Mouse (Mus musculus) stomach, embryonic 14.5 days (tissue): Measurements from ENCODE around the gene Cpt2. TPM values are rescaled to one million over a fixed set of nuclear protein-coding genes. Genes with fewer than 3 reads are reported as not detected.

Experiments used
- ATAC-seq: fragments of 200-750 bp; cut with Nextera tagmentation; 2 replicates; pipeline ENCODE4 v1.8.0; 2017; ENCODE audit warnings: low read depth, moderate TSS enrichment; ENCODE audit not compliant: insufficient number of reproducible peaks, insufficient read depth, low FRiP score
- H3K27ac ChIP-seq: fragments of 300-500 bp; sonication (generic); 2 replicates; pipeline ENCODE4 v1.5.1; 2014; ENCODE audit warnings: mild to moderate bottlenecking, low read length, moderate library complexity, mixed read lengths
- H3K27me3 ChIP-seq: fragments of 300-500 bp; sonication (generic); 2 replicates; pipeline ENCODE4 v1.6.1; 2014; ENCODE audit warnings: low read length, control low read depth, mixed read lengths; ENCODE audit not compliant: control insufficient read depth, insufficient read depth
- H3K36me3 ChIP-seq: fragments of 300-500 bp; sonication (generic); 2 replicates; pipeline ENCODE4 v1.6.1; 2014; ENCODE audit warnings: mild to moderate bottlenecking, control low read depth, low read length, moderate library complexity, mixed read lengths; ENCODE audit not compliant: control insufficient read depth, insufficient read depth
- H3K4me1 ChIP-seq: fragments of 300-500 bp; sonication (generic); 2 replicates; pipeline ENCODE4 v1.6.1; 2014; ENCODE audit warnings: low read length, control low read depth, mixed read lengths; ENCODE audit not compliant: control insufficient read depth, insufficient read depth
- H3K4me2 ChIP-seq: fragments of 300-500 bp; sonication (generic); replicated peaks from 2 replicates; pipeline ENCODE4 v1.6.1; 2014; ENCODE audit warnings: low read depth, low read length, control low read depth
- H3K4me3 ChIP-seq: fragments of 300-500 bp; sonication (generic); 2 replicates; pipeline ENCODE4 v1.5.1; 2014; ENCODE audit warnings: low read depth, low read length, control low read depth
- H3K9ac ChIP-seq: fragments of 300-500 bp; sonication (generic); replicated peaks from 2 replicates; pipeline ENCODE4 v1.6.1; 2014; ENCODE audit warnings: low read depth, mild to moderate bottlenecking, control low read depth, low read length, moderate library complexity, mixed read lengths
- H3K9me3 ChIP-seq: fragments of 300-500 bp; sonication (generic); 2 replicates; pipeline ENCODE4 v1.6.1; 2016; ENCODE audit warnings: low read depth, low read length, control low read depth; ENCODE audit not compliant: control insufficient read depth
- WGBS: fragments of 180-500 bp; shearing (Covaris S2); extraction: QIAGEN DNeasy Blood & Tissue Kit; methylation state at CpG from one replicate; pipeline ENCODE4 v1.1.7; 2014; 5-methylcytosine and 5-hydroxymethylcytosine counted together
- polyA plus RNA-seq: library from polyadenylated mRNA; unstranded; fragments of >200 nt; fragmentation: Nextera tagmentation; extraction: Ambion mirVana; gene quantifications from 2 replicates; pipeline ENCODE4 v1.2.1, GENCODE M21; 2014

The Cpt2 gene
- polyA plus RNA-seq, 1 experiment from 2014 or later: 44.2 TPM

DNA sequence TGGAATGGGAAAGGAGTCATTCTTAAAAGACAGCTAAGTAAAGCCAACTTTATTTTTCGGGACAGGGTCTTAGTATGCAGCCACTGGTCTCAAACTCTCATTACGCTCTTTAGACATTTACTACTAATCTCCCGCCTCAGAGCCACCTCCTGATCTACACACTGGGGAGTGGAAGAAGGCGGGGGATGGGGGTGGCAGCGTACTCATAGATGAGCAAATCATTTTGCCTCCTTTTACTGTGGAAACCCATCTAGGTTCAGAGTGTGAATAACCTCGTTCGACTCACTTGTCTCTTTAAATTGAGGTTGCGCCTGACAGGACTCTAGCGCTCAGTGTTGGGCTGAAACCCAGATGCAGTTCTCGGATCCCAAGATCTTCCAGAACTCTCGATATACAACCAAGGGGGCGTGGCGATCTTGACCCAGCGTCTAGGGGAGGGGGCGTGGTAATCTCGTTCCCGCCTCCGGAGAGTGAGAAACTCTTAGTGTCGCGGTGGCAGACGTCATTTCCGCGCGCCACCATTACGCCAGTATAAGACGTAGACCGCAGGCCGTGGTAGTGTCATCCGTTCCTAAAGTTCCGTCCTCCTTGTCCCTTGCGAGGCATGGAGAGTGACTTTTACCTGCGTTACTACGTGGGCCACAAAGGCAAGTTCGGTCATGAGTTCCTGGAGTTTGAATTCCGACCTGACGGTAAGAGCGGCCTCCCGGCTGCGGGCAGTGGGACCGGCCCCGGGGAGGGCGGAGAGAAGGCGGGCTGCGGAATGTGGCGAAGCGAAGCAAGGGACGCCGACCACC is 44.0 kb downstream of the Cpt2 start, which contains the start of gene Magoh:
Gene Magoh, plus strand, starts transcription at position 502 of the 797 bp plus-strand sequence.
- H3K36me3 ChIP-seq: peaks cover 28% of the 10 kb centered on the region
- H3K4me2 ChIP-seq: peak within 1 kb of the TSS; percentile 90
- H3K9ac ChIP-seq: peak within 1 kb of the TSS; percentile 64
- H3K9me3 ChIP-seq: no peaks in the 10 kb centered on the region
- H3K4me1 ChIP-seq: peaks cover 10% of the 10 kb centered on the region; the same call in 1 of the 2 replicates
- 3% methylated on average over 48 of the region's 48 CpGs for WGBS
- H3K27me3 ChIP-seq: no peaks in the 10 kb centered on the region
- H3K4me3 ChIP-seq: peak within 1 kb of the TSS; percentile 84
- peak; percentile 95 for ATAC-seq
- H3K27ac ChIP-seq: peak within 1 kb of the TSS; percentile 68

DNA sequence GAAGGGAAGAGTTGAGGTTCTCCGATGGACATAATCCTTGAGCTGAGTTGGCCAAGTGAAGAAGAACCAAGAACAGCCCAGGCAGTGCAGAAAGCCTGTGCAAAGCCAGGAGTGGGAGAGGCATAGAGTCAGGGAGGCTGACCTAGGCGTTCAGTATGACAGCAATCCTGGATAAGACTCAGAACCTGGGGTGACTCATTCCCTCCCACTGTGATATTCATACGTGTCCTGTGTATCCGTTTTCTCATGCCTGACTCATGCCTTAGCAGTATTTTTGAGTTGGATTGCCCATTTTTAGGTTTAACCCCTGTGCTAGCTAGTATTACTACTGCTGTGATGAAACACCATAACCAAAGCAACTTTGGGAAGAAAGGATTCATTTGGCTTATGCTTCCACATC is 58.5 kb downstream of the Cpt2 start:
- no peak overlapping the region for H3K27ac ChIP-seq
- H3K9ac ChIP-seq: no peak overlapping the region
- no peak overlapping the region for H3K4me3 ChIP-seq
- no peaks in the 10 kb centered on the region for H3K36me3 ChIP-seq
- H3K9me3 ChIP-seq: no peaks in the 10 kb centered on the region
- no peak for ATAC-seq
- H3K27me3 ChIP-seq: no peaks in the 10 kb centered on the region
- 81% methylated on average over 4 of the region's 4 CpGs for WGBS
- H3K4me2 ChIP-seq: no peak overlapping the region
- no peaks in the 10 kb centered on the region for H3K4me1 ChIP-seq

DNA sequence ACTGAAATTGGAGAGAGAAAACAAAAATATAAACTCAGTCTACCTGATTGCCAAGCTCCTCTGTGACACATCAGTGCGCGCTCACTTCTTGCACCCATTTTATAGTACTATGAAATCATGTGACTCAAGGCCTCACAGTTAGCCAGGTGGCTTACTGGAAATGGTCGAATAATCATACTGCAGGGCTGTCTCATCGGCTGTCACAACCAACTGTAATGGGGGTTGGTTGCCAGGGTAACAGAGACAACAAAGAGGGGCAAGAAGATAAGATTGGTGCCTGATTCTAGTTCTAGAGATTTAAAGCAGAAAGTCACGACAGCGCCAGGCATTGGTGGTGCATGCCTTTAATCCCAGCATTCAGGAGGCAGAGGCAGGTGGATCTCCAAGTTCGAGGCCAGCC is 64.4 kb downstream of the Cpt2 start:
- Histone ChIP-seq H3K9me3 (no peaks in the 10 kb centered on the region), H3K36me3 (no peaks in the 10 kb centered on the region), H3K27ac (no peak overlapping the region), H3K9ac (no peak overlapping the region), H3K4me1 (no peaks in the 10 kb centered on the region), H3K4me3 (no peak overlapping the region), H3K4me2 (no peak overlapping the region), H3K27me3 (no peaks in the 10 kb centered on the region)
- ATAC-seq: no peak
- 90% methylated on average over 7 of the region's 7 CpGs for WGBS

DNA sequence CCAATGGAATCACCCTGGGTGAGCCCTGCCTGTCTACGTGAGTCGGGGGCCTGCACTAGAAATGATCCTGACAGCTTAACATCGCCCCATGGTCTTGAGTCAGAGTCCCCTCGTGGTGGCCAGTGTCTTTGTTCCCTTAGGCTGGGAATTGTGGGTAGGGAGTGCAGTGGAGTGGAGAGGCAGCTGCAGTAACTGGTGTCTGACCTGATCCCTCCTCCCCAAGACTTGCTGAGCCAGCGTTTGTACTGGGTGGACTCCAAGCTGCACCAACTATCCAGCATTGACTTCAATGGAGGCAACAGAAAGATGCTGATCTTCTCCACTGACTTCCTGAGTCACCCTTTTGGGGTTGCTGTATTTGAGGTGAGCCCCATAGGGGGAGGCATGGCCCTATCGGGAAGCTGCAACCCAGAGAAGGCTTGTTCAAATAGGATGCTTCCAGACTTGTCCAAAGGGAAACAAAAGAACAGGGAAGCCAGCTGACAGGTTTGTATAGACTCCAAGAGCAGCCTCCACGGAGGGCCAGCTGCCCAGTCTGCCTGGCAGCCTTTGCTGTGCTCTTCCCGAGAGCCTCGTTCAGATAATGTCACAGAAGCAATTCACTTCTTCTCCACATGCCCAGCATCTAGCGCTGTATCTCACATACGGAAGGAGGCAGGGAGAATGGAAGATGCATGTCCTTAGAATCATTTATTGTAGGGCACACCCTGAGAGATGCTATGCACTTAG is 66.3 kb downstream of the Cpt2 start:
- H3K27ac ChIP-seq: no peak overlapping the region
- H3K4me2 ChIP-seq: no peak overlapping the region
- 72% methylated on average over 11 of the region's 11 CpGs for WGBS
- no peak overlapping the region for H3K9ac ChIP-seq
- H3K27me3 ChIP-seq: no peaks in the 10 kb centered on the region
- H3K9me3 ChIP-seq: no peaks in the 10 kb centered on the region
- no peak for ATAC-seq
- no peaks in the 10 kb centered on the region for H3K4me1 ChIP-seq
- H3K36me3 ChIP-seq: no peaks in the 10 kb centered on the region
- no peak overlapping the region for H3K4me3 ChIP-seq

Other genes with a start within 250 kb of the Cpt2 start
- not detected in 2 replicates for gene Dmrtb1, start 239.4 kb downstream of the Cpt2 start, polyA plus RNA-seq
- gene Lrp8, start 121.3 kb downstream of the Cpt2 start, polyA plus RNA-seq: 1.6 and 1.7 TPM in 2 replicates
- gene Magoh, start 43.9 kb downstream of the Cpt2 start, polyA plus RNA-seq: 194 and 195 TPM in 2 replicates
- 147 and 148 TPM in 2 replicates for gene 0610037L13Rik, start 33.8 kb downstream of the Cpt2 start, polyA plus RNA-seq
- gene Slc1a7, start 44.7 kb upstream of the Cpt2 start, polyA plus RNA-seq: 0.41 TPM in 1 of 2 replicates, not detected in the other
- 3.4 and 5.5 TPM in 2 replicates for gene Podn, start 172.8 kb upstream of the Cpt2 start, polyA plus RNA-seq
- 201 and 213 TPM in 2 replicates for gene Scp2, start 221.4 kb upstream of the Cpt2 start, polyA plus RNA-seq
- gene Echdc2, start 241.8 kb upstream of the Cpt2 start, polyA plus RNA-seq: 36.0 and 40.5 TPM in 2 replicates